Mouse (Mus musculus): ENCODE measurements around the gene 3110040M04Rik.

3110040M04Rik gene

GRCm38 (mm10) chr1:151236141-151236930 lies 32.4 kb downstream of the 3110040M04Rik start:
- DNase-seq, result no peak

DNA sequence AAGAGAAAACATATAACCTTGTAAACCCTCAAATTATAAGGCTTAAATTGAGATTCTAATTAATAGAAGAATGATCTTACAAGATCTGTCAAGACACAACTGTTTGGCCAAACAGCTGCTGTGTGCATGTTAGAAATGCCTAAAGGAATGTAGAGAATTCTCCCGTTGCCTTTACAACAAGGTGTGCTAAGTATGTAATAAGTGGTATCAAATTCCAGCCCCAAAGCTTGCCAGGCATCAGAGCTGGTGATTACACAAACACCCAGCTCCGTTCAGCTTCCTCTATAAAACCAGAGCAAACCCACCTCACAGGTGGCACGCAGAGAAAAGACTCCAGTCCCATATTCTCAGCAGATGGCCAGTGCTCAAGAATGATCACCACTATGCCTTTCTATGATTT lies 33.9 kb downstream of the 3110040M04Rik start:
- no peak for DNase-seq

DNA sequence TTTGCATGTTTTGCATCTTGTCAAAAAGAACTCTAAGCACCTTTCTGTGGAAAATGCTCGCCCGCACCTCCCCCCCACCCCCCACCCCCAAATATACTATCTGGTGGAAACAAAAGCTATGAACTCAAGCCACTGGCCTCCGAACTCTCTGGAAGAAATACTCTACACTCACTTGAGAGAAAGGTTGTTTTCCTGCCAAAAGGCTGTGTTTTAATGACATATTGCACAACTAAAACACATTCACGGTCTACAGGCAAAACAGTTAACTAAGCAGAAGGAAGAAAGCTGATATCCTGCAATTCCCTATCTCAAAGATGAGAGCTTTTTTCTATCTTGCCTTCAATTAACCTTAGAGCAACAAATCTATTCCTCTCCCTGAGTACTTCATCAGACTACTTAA lies 39.4 kb downstream of the 3110040M04Rik start:
- no peak for DNase-seq

DNA sequence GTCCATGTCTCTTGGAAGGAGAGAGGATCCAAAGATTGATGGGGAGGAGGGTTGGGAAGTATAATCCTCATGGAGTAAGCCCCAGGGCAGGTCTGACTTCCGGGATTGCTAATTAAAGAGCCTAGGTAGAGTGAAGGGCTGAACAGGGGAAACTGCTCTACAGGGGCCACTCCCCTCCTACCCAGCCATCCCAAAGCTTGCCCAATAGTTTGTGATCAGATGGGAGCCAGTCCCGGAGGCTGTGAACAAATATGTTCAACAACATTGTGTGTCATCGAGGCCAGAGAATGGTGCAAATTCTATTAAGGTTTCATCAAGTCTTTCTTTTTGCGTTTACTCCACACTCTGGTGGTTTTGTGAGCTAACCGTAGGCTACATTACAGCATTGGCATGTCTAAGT lies 40.1 kb downstream of the 3110040M04Rik start:
- DNase-seq, result no peak

- no peak for DNase-seq
Observed at GRCm38 (mm10) chr1:151244761-151245160, 40.8 kb downstream of the 3110040M04Rik start.

DNA sequence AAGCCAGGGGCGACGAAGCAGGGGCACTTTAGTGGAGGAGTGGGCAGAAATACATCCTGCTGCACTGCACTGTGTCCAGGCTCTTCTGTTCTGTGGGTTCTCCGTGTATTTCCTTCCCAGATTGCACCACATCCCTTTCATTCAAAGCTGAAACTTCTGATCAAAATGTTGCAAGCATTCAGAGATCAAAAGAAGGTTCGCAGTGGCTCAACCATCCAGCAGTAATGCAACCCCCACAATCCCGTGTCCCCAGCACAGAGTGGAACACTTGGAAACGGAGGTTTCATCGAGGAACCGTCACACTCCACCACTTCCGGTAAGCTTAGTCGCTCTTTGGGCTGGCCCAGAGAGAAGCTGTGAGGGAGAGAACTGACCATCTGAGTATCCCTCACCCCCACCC lies 41.2 kb downstream of the 3110040M04Rik start:
- no peak for DNase-seq

GRCm38 (mm10) chr1:151245846-151246245 lies 41.9 kb downstream of the 3110040M04Rik start:
- DNase-seq, result no peak

DNA sequence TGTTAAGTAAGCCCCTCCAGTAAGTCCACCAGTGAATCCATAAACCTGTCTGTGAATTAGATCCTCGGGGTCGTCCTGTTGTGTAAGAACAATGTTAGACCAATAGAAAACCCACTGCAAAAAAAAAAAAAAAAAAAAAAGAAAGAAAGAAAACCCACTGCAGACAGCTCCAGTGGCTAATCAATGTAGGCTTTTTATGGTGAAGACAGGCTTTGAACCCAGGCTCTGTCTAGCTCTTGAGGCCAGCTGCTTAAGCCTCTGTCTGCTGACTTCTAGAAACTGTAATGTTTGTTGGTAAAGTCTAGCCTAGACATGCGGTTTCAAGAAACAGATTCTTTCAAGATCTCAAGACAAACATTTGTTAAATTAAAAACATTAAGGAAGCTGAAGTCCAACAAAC lies 46.2 kb downstream of the 3110040M04Rik start:
- DNase-seq, result no peak

- DNase-seq, result no peak
Observed at GRCm38 (mm10) chr1:151250529-151251193, 46.7 kb downstream of the 3110040M04Rik start.

DNA sequence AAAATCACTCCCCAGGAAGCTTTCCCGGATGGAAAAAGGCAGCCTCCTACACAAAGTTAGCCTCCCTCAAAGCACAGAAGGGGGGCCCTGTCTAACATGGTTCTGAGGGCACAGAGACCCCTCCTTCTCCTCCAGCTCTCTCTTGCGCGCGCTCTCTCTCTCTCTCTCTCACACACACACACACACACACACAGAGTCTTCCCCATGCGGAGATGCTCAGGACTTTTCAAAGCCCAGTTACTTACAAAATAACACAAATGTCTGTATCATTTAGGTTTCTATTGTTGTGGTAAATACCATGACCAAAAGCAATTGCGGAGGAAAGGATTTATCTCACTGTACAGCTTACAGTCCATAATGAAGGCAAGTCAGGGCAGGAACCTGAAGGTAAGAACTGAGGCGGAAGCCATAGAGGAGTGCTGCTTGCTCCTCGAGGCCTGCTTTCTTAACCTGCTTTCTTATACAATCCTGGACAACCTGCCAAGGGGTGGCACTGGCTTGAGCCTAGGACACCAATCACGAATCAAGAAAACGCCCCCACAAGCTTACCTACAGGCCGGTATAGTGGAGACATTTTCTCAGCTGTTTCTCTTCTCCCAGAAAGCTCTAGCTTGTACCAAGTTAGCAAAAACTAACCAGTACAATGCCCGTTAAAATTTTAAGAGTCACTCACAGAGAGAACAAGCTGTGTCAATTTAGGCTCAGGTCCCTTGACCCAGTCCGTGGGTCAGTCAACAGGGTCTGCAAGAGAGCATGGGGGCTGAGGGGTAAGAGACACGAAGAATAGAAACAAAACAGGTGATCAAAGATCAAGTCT lies 47.5 kb downstream of the 3110040M04Rik start:
- no peak for DNase-seq
